Mouse (Mus musculus) heart, embryonic 14.5 days (tissue): ENCODE results near the gene Ffar1. TPM values are rescaled to one million over a fixed set of nuclear protein-coding genes. Genes with fewer than 3 reads are reported as not detected.

Source experiments
- ATAC-seq: fragments of 200-750 bp; cut with Nextera tagmentation; 2 replicates; pipeline ENCODE4 v1.8.0; 2017; ENCODE audit warnings: low read depth, moderate TSS enrichment; ENCODE audit not compliant: insufficient number of reproducible peaks, insufficient read depth, low FRiP score
- H3K27ac ChIP-seq, 2 experiments: fragments of 200-500 bp in 1 of 2; fragments of 300-500 bp in 1 of 2; sonication (generic) in 1 of 2; replicated peaks in 1 of 2; 2 replicates each; pipeline ENCODE4 v1.5.1; 2012 to 2014; ENCODE audit warnings: low read depth in 2 of 2, low read length in 2 of 2, control low read depth in 1 of 2, mild to moderate bottlenecking in 1 of 2, mixed read lengths in 1 of 2; ENCODE audit not compliant: control insufficient read depth in 1 of 2, insufficient read depth in 1 of 2
- H3K27me3 ChIP-seq: fragments of 300-500 bp; sonication (generic); 2 replicates; pipeline ENCODE4 v1.6.1; 2014; ENCODE audit warnings: mild to moderate bottlenecking, low read length, control low read depth; ENCODE audit not compliant: control insufficient read depth, insufficient read depth
- H3K36me3 ChIP-seq: fragments of 300-500 bp; sonication (generic); 2 replicates; pipeline ENCODE4 v1.6.1; 2014; ENCODE audit warnings: mild to moderate bottlenecking, control low read depth, low read length, mixed read lengths; ENCODE audit not compliant: control insufficient read depth, insufficient read depth
- H3K4me1 ChIP-seq, 2 experiments: fragments of 200-500 bp in 1 of 2; fragments of 300-500 bp in 1 of 2; sonication (generic) in 1 of 2; 2 replicates each; pipeline ENCODE4 v1.6.1; 2012 to 2014; ENCODE audit warnings: low read length in 2 of 2, control low read depth in 1 of 2, mixed read lengths in 1 of 2; ENCODE audit not compliant: control insufficient read depth in 2 of 2, insufficient read depth in 2 of 2
- H3K4me2 ChIP-seq: fragments of 300-500 bp; sonication (generic); 2 replicates; pipeline ENCODE4 v1.6.1; 2014; ENCODE audit warnings: mild to moderate bottlenecking, low read length
- H3K4me3 ChIP-seq, 2 experiments: fragments of 200-500 bp in 1 of 2; fragments of 300-500 bp in 1 of 2; sonication (generic) in 1 of 2; 2 replicates each; pipeline ENCODE4 v1.5.1; 2012 to 2014; ENCODE audit warnings: low read length in 2 of 2, mild to moderate bottlenecking in 2 of 2, control low read depth in 1 of 2, low read depth in 1 of 2, moderate library complexity in 1 of 2; ENCODE audit not compliant: control insufficient read depth in 1 of 2, insufficient read depth in 1 of 2
- H3K9ac ChIP-seq: fragments of 300-500 bp; sonication (generic); 2 replicates; pipeline ENCODE4 v1.6.1; 2014; ENCODE audit warnings: mild to moderate bottlenecking, low read length
- H3K9me3 ChIP-seq: fragments of 300-500 bp; sonication (generic); 2 replicates; pipeline ENCODE4 v1.6.1; 2016; ENCODE audit warnings: low read length, control low read depth; ENCODE audit not compliant: control insufficient read depth
- WGBS: fragments of 180-500 bp; shearing (Covaris S2); extraction: QIAGEN DNeasy Blood & Tissue Kit; methylation state at CpG from one replicate; pipeline ENCODE4 v1.1.7; 2014; 5-methylcytosine and 5-hydroxymethylcytosine counted together
- polyA plus RNA-seq: library from polyadenylated mRNA; unstranded; fragments of >200 nt; fragmentation: Nextera tagmentation; extraction: Ambion mirVana; gene quantifications from 2 replicates; pipeline ENCODE4 v1.2.1, GENCODE M21; 2014

The Ffar1 gene
- not detected in 2 replicates for polyA plus RNA-seq

- Histone ChIP-seq H3K9ac (no peak within 1 kb of the TSS), H3K4me3 (no peak within 1 kb of the TSS), H3K27ac (no peak within 1 kb of the TSS), H3K36me3 (no peaks in the 10 kb centered on the region), H3K9me3 (no peaks in the 10 kb centered on the region), H3K4me1 (0 out of 4 replicates have a peak, but pooled peaks cover 3 to 6% of the 10 kb centered on the region in 2 experiments), H3K27me3 (peaks cover 23% of the 10 kb centered on the region), H3K4me2 (no peak within 1 kb of the TSS)
- no peak for ATAC-seq
- 79% methylated on average over 12 of the region's 12 CpGs for WGBS
Measured at GRCm38 (mm10) chr7:30861464-30861863, at the start of gene Ffar1. Ffar1 (minus strand) TSS chr7:30861564.

GRCm38 (mm10) chr7:30909773-30910172 is 48.4 kb upstream of the Ffar1 start:
- no peak for ATAC-seq
- 80% methylated on average over 6 of the region's 6 CpGs for WGBS
- Histone ChIP-seq H3K4me3 (no peak overlapping the region), H3K9ac (no peak overlapping the region), H3K4me2 (no peak overlapping the region), H3K4me1 (peaks cover 2 to 13% of the 10 kb centered on the region in 2 experiments; a peak in 2 of 4 replicates), H3K27ac (no peak overlapping the region), H3K27me3 (peaks cover 11% of the 10 kb centered on the region), H3K9me3 (no peaks in the 10 kb centered on the region), H3K36me3 (no peaks in the 10 kb centered on the region)

- Histone ChIP-seq H3K4me1 (peaks cover 2 to 13% of the 10 kb centered on the region in 2 experiments; a peak in 2 of 4 replicates), H3K4me2 (peak overlapping the region; percentile 44), H3K9ac (no peak overlapping the region), H3K9me3 (no peaks in the 10 kb centered on the region), H3K27ac (no peak overlapping the region), H3K27me3 (peaks cover 11% of the 10 kb centered on the region), H3K36me3 (no peaks in the 10 kb centered on the region), H3K4me3 (no peak overlapping the region)
- WGBS: 22% methylated on average over 16 of the region's 17 CpGs
- no peak for ATAC-seq
Measured at GRCm38 (mm10) chr7:30908992-30909431, 47.6 kb upstream of the Ffar1 start.

- Histone ChIP-seq H3K27me3 (peaks cover 11% of the 10 kb centered on the region), H3K36me3 (no peaks in the 10 kb centered on the region), H3K27ac (no peak overlapping the region), H3K9me3 (no peaks in the 10 kb centered on the region), H3K4me2 (peak overlapping the region; percentile 44), H3K9ac (no peak overlapping the region), H3K4me3 (no peak overlapping the region), H3K4me1 (peaks cover 2 to 11% of the 10 kb centered on the region in 2 experiments; a peak in 2 of 4 replicates)
- no peak for ATAC-seq
- 3% methylated on average over 23 of the region's 26 CpGs for WGBS
Measured at GRCm38 (mm10) chr7:30908277-30908991, 47.1 kb upstream of the Ffar1 start.

- Histone ChIP-seq H3K36me3 (no peaks in the 10 kb centered on the region), H3K9me3 (no peaks in the 10 kb centered on the region), H3K4me2 (no peak overlapping the region), H3K27ac (no peak overlapping the region), H3K4me3 (no peak overlapping the region), H3K9ac (no peak overlapping the region), H3K27me3 (peaks cover 11% of the 10 kb centered on the region), H3K4me1 (peaks cover 2 to 6% of the 10 kb centered on the region in 2 experiments; a peak in 1 of 4 replicates)
- no peak for ATAC-seq
- WGBS: 37% methylated on average over 4 of the region's 4 CpGs
Measured at GRCm38 (mm10) chr7:30904042-30904441, 42.7 kb upstream of the Ffar1 start.

- H3K27ac ChIP-seq: no peak overlapping the region
Measured at GRCm38 (mm10) chr7:30895217-30895616, 33.9 kb upstream of the Ffar1 start.

GRCm38 (mm10) chr7:30892515-30892914 is 31.2 kb upstream of the Ffar1 start:
- no peak overlapping the region for H3K27ac ChIP-seq
- no peak overlapping the region for H3K4me2 ChIP-seq
- no peak overlapping the region for H3K4me3 ChIP-seq
- H3K9ac ChIP-seq: no peak overlapping the region
- H3K4me1 ChIP-seq: no peaks in the 10 kb centered on the region
- ATAC-seq: no peak
- WGBS: 50% methylated on average over 3 of the region's 3 CpGs
- no peaks in the 10 kb centered on the region for H3K36me3 ChIP-seq
- no peaks in the 10 kb centered on the region for H3K9me3 ChIP-seq
- no peaks in the 10 kb centered on the region for H3K27me3 ChIP-seq

More at GRCm38 (mm10) chr7:30895217-30895616, 33.9 kb upstream of the Ffar1 start:
- no peaks in the 10 kb centered on the region for H3K27me3 ChIP-seq
- no peaks in the 10 kb centered on the region for H3K36me3 ChIP-seq
- H3K4me3 ChIP-seq: no peak overlapping the region
- H3K4me2 ChIP-seq: no peak overlapping the region
- no peaks in the 10 kb centered on the region for H3K9me3 ChIP-seq
- H3K4me1 ChIP-seq: no peaks in the 10 kb centered on the region; a peak in 1 of 4 replicates
- ATAC-seq: no peak
- WGBS: 85% methylated on average over 3 of the region's 3 CpGs
- no peak overlapping the region for H3K9ac ChIP-seq
